Mouse (Mus musculus): ENCODE measurements around the gene Sphk2. TPM values are rescaled to one million over a fixed set of nuclear protein-coding genes. Genes with fewer than 3 reads are reported as not detected.

Sphk2 gene
- polyA plus RNA-seq, 1 experiment from 2014 or later: 23.9 TPM

DNA sequence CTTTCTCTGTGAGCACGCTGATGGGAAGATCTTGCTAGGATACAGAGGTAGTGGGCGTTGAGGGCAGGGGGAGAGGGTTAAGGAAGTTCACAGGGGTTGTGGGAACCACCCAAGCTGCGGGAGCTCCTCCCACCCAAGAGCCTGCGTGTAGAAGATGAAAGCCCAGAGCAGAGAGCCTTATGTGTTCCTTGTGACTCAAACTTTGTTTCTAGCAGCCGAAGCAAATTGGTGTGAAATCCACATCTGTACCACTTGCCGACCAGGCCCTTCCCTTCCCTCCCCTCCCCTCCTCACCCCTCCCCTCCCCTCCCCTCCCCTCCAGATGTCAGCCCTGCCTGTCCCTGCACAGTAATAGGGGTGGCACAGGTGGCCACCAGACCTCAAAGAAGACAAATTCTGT is 22.7 kb downstream of the Sphk2 start:
- Histone ChIP-seq H3K4me3 (ENCODE audit: low read length) (no peak overlapping the region), H3K9ac (ENCODE audit: low read depth, low read length) (no peak overlapping the region), H3K4me2 (ENCODE audit: low read length) (no peak overlapping the region), H3K9me3 (ENCODE audit: control insufficient read depth, low read length) (no peaks in the 10 kb centered on the region), H3K36me3 (ENCODE audit: control insufficient read depth, insufficient read depth, low read length) (no peaks in the 10 kb centered on the region), H3K27ac (ENCODE audit: low read depth, low read length) (no peak overlapping the region), H3K27me3 (replicated peaks; ENCODE audit: control insufficient read depth, insufficient read depth, low read length) (0 out of 2 replicates have a peak, but pooled peaks cover 2% of the 10 kb centered on the region), H3K4me1 (ENCODE audit: control insufficient read depth, insufficient read depth, low read depth, low read length) (peaks cover 2% of the 10 kb centered on the region; the same call in 1 of the 2 replicates)
- WGBS: 8% methylated on average over 6 of the region's 6 CpGs
- ATAC-seq: no peak

DNA sequence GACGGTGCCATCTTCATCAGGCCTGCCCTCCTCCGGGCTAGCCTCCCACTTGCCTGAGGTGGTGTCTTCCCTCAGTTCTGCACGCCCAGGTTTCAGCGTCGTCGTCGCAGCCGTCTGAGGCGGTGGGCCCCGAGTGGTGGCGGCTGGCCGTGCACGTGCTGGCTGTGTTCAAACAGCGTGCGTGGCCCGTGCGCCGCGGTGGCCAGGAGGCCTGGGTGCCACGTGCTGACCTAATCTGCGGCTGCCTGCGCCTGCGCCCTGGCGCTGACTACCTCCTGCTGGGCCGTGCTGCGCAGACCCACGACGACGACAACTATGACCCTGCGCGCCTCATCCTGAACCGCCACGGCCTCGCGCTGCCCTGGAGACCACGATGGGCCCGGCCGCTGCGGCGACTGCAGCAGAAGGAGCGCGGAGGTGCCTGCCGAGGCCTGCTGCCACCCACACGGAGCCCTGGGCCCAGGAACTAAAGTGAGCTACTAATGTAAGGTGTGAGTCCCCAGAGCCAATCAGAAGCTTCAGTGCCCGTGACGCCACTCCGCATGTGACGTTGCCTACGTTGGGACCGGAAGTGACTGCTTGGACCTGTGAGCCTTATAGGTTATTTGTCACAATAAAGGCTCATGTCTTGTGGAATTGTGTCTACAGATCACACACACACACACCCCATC is 23.7 kb downstream of the Sphk2 start, which contains the start of gene Sec1:
Gene Sec1 (minus strand): TSS at position 482 of the 671 bp plus-strand sequence.
- Histone ChIP-seq H3K27me3 (replicated peaks; ENCODE audit: control insufficient read depth, insufficient read depth, low read length) (0 out of 2 replicates have a peak, but pooled peaks cover 2% of the 10 kb centered on the region), H3K9ac (ENCODE audit: low read depth, low read length) (no peak within 1 kb of the TSS), H3K36me3 (ENCODE audit: control insufficient read depth, insufficient read depth, low read length) (no peaks in the 10 kb centered on the region), H3K4me1 (ENCODE audit: control insufficient read depth, insufficient read depth, low read depth, low read length) (no peaks in the 10 kb centered on the region), H3K4me3 (ENCODE audit: low read length) (no peak within 1 kb of the TSS), H3K4me2 (ENCODE audit: low read length) (no peak within 1 kb of the TSS), H3K9me3 (ENCODE audit: control insufficient read depth, low read length) (no peaks in the 10 kb centered on the region), H3K27ac (ENCODE audit: low read depth, low read length) (no peak within 1 kb of the TSS)
- WGBS: 86% methylated on average over 50 of the region's 50 CpGs
- ATAC-seq: no peak

DNA sequence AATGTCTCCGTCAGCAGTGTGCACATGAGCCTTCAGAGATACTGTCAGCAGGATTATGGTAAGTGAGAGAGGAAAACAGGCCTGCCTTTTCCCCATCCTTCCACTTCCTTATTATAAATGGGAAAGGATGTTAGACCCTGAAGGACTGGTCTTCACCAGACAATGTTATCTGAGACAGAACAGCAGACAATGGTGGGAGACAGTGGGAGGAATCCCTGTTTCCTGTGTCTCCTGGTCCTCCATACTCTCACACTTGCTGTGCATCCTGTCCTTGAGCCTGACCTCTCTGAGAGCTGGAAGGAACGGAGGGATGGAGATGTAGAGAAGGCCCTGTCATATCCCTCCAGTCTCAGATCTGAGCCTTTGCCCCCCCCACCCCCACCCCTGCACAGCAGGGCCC is 25.4 kb downstream of the Sphk2 start:
- Histone ChIP-seq H3K9me3 (ENCODE audit: control insufficient read depth, low read length) (no peaks in the 10 kb centered on the region), H3K27ac (ENCODE audit: low read depth, low read length) (no peak overlapping the region), H3K4me2 (ENCODE audit: low read length) (no peak overlapping the region), H3K4me1 (ENCODE audit: control insufficient read depth, insufficient read depth, low read depth, low read length) (no peaks in the 10 kb centered on the region), H3K9ac (ENCODE audit: low read depth, low read length) (no peak overlapping the region), H3K36me3 (ENCODE audit: control insufficient read depth, insufficient read depth, low read length) (no peaks in the 10 kb centered on the region), H3K27me3 (replicated peaks; ENCODE audit: control insufficient read depth, insufficient read depth, low read length) (no peaks in the 10 kb centered on the region), H3K4me3 (ENCODE audit: low read length) (no peak overlapping the region)
- 79% methylated on average over 2 of the region's 2 CpGs for WGBS
- ATAC-seq: no peak

DNA sequence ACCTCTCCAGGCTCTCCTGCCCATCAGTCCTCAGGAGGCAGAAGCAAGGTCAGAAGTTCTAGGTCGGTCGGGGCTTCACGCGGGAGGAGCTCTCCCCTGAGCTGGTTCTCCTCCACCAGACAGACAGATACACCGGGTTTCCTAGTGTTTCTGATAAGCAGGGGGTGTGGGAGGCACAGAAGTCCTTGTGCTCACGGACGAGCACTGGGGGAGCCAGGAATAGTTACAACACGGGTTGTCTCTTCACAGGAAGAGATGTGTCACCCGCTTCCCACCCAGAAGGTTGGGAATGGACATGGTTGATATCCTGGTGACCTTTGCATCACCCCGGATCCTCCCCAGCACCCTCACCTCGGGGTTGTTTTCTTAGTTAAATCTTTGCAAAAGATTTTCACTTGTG is 28.0 kb downstream of the Sphk2 start:
- H3K4me3 ChIP-seq (ENCODE audit: low read length): no peak overlapping the region
- H3K36me3 ChIP-seq (ENCODE audit: control insufficient read depth, insufficient read depth, low read length): no peaks in the 10 kb centered on the region
- WGBS: 80% methylated on average over 11 of the region's 11 CpGs
- no peak for ATAC-seq
- no peak overlapping the region for H3K27ac ChIP-seq (ENCODE audit: low read depth, low read length)
- H3K9ac ChIP-seq (ENCODE audit: low read depth, low read length): no peak overlapping the region
- no peak overlapping the region for H3K4me2 ChIP-seq (ENCODE audit: low read length)
- H3K27me3 ChIP-seq (replicated peaks; ENCODE audit: control insufficient read depth, insufficient read depth, low read length): no peaks in the 10 kb centered on the region
- no peaks in the 10 kb centered on the region; the same call in 1 of the 2 replicates for H3K4me1 ChIP-seq (ENCODE audit: control insufficient read depth, insufficient read depth, low read depth, low read length)
- H3K9me3 ChIP-seq (ENCODE audit: control insufficient read depth, low read length): no peaks in the 10 kb centered on the region

DNA sequence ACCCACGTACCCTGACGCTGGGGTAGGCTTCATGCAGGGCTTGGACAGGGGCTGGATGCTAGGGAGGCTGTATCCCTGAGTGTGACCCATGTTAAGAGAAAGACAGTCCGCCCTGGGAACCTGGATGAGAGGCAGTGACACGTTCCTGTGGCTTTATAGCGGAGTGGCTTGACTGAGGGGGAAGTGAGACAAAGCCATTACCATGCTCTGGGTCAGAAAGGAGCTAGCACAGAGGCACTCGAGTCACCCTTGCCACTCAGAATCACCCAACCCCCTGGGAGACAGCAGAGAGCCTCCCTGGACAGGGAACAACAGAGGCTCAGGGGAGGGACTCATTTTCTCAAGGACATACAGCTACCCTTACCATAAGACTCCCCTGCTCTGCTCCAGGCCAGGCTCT is 28.7 kb downstream of the Sphk2 start:
- H3K27me3 ChIP-seq (replicated peaks; ENCODE audit: control insufficient read depth, insufficient read depth, low read length): no peaks in the 10 kb centered on the region
- no peak for ATAC-seq
- no peaks in the 10 kb centered on the region for H3K36me3 ChIP-seq (ENCODE audit: control insufficient read depth, insufficient read depth, low read length)
- H3K9ac ChIP-seq (ENCODE audit: low read depth, low read length): no peak overlapping the region
- no peaks in the 10 kb centered on the region for H3K9me3 ChIP-seq (ENCODE audit: control insufficient read depth, low read length)
- no peak overlapping the region for H3K4me2 ChIP-seq (ENCODE audit: low read length)
- H3K4me3 ChIP-seq (ENCODE audit: low read length): no peak overlapping the region
- H3K4me1 ChIP-seq (ENCODE audit: control insufficient read depth, insufficient read depth, low read depth, low read length): no peaks in the 10 kb centered on the region; the same call in 1 of the 2 replicates
- WGBS: 64% methylated on average over 6 of the region's 6 CpGs
- H3K27ac ChIP-seq (ENCODE audit: low read depth, low read length): no peak overlapping the region

DNA sequence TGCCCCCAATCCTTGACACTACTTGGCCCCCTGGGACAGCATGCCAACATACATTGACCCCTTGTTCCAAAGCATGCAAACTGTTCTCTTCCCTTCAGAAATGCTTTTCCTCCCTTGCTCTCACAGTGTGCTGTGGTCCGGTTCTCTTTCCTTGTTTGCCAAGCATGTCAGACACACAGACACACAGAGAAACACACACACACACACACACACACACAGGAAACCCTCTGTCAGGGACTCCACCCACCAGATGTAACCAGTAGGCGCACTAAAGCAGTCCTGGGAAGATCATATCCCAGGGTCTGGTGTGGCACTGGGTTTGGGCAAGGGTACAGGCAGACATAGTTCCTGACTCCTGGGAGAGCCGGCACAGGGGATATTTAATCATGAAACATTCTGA is 31.0 kb downstream of the Sphk2 start:
- no peaks in the 10 kb centered on the region for H3K9me3 ChIP-seq (ENCODE audit: control insufficient read depth, low read length)
- H3K4me3 ChIP-seq (ENCODE audit: low read length): no peak overlapping the region
- H3K4me2 ChIP-seq (ENCODE audit: low read length): no peak overlapping the region
- H3K4me1 ChIP-seq (ENCODE audit: control insufficient read depth, insufficient read depth, low read depth, low read length): peaks cover 4% of the 10 kb centered on the region; the same call in 1 of the 2 replicates
- no peak overlapping the region for H3K9ac ChIP-seq (ENCODE audit: low read depth, low read length)
- no peak for ATAC-seq
- 62% methylated on average over 3 of the region's 3 CpGs for WGBS
- H3K27me3 ChIP-seq (replicated peaks; ENCODE audit: control insufficient read depth, insufficient read depth, low read length): no peaks in the 10 kb centered on the region
- no peak overlapping the region for H3K27ac ChIP-seq (ENCODE audit: low read depth, low read length)
- H3K36me3 ChIP-seq (ENCODE audit: control insufficient read depth, insufficient read depth, low read length): no peaks in the 10 kb centered on the region

DNA sequence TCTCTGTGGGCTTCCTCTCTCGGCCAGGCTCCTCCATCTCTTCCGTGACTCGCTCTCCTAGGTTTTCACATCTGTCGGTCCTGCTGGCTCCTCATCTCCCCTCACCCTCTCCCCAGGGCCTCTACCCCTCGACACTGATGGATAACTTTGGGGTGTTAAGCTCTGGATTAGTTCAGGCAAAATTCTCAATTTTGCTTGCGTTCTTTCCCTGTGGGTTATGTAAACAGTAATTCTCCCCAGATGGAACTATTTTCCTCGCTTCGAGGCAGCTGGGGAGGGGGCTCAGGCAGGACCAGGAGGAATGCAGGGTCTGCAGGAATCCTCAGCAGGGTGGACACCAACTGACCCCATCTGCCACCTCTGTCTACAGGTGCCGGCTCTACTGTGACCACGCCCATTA is 32.0 kb downstream of the Sphk2 start:
- no peak overlapping the region for H3K27ac ChIP-seq (ENCODE audit: low read depth, low read length)
- no peaks in the 10 kb centered on the region for H3K27me3 ChIP-seq (replicated peaks; ENCODE audit: control insufficient read depth, insufficient read depth, low read length)
- no peak for ATAC-seq
- H3K9ac ChIP-seq (ENCODE audit: low read depth, low read length): no peak overlapping the region
- H3K36me3 ChIP-seq (ENCODE audit: control insufficient read depth, insufficient read depth, low read length): no peaks in the 10 kb centered on the region
- H3K4me3 ChIP-seq (ENCODE audit: low read length): no peak overlapping the region
- 54% methylated on average over 10 of the region's 10 CpGs for WGBS
- no peaks in the 10 kb centered on the region for H3K9me3 ChIP-seq (ENCODE audit: control insufficient read depth, low read length)
- no peak overlapping the region for H3K4me2 ChIP-seq (ENCODE audit: low read length)
- H3K4me1 ChIP-seq (ENCODE audit: control insufficient read depth, insufficient read depth, low read depth, low read length): peaks cover 4% of the 10 kb centered on the region; the same call in 1 of the 2 replicates

DNA sequence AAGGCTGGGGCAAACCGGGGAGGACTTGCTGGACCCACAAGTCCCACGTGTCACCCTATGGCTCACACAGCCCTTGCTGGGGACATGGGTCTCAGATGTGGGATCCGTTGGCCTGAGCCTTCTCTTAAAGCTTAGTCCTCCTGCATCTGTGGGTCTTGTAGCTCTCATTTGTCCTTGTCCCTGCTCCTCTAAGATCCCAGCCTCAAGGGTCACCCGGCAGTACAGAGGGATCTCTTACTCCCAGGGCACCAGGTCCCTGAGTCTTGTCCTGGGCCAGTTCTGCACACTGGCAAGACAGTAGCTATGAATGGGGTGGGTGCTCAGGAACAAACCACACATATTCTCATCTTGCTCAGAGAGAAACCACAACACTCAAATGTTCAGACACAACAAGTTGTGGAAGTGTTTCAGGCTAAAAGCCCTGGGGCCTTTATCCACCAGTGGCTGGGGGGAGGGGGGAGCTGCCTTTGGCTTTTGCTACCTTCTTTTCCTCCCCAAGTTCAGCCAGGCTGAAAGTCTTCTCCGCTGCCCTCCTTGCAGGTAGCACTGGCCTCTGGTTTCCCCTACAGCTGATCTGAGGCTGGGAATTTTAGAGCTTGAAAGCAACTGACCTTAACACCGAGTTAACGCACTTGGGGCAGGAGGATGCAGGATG is 34.3 kb downstream of the Sphk2 start, which contains the start of gene Ntn5:
Gene Ntn5 (plus strand): TSS at position 627 of the 655 bp plus-strand sequence.
- Histone ChIP-seq H3K36me3 (ENCODE audit: control insufficient read depth, insufficient read depth, low read length) (no peaks in the 10 kb centered on the region), H3K4me2 (ENCODE audit: low read length) (no peak within 1 kb of the TSS), H3K9me3 (ENCODE audit: control insufficient read depth, low read length) (no peaks in the 10 kb centered on the region), H3K4me3 (ENCODE audit: low read length) (no peak within 1 kb of the TSS), H3K9ac (ENCODE audit: low read depth, low read length) (no peak within 1 kb of the TSS; the same call in none of the 2 replicates), H3K4me1 (ENCODE audit: control insufficient read depth, insufficient read depth, low read depth, low read length) (peaks cover 4% of the 10 kb centered on the region; the same call in 1 of the 2 replicates), H3K27me3 (replicated peaks; ENCODE audit: control insufficient read depth, insufficient read depth, low read length) (no peaks in the 10 kb centered on the region), H3K27ac (ENCODE audit: low read depth, low read length) (no peak within 1 kb of the TSS; the same call in 1 of the 2 replicates)
- WGBS: 80% methylated on average over 7 of the region's 7 CpGs
- no peak for ATAC-seq

Measured in hindbrain, embryonic 16.5 days (tissue).